Mouse (Mus musculus) liver, embryonic 12.5 days (tissue): ENCODE results near the gene Pgpep1. TPM values are rescaled to one million over a fixed set of nuclear protein-coding genes. Genes with fewer than 3 reads are reported as not detected.

Source experiments
- polyA plus RNA-seq: library from polyadenylated mRNA; unstranded; fragments of >200 nt; fragmentation: Nextera tagmentation; extraction: Ambion mirVana; gene quantifications from 2 replicates; pipeline ENCODE4 v1.2.1, GENCODE M21; 2016

Gene Pgpep1
- polyA plus RNA-seq, 1 experiment from 2014 or later: 24.2 TPM

Other genes starting within 250 kb of the Pgpep1 start
- 6.6 and 6.9 TPM in 2 replicates for gene Crtc1, start 220.8 kb downstream of the Pgpep1 start, polyA plus RNA-seq
- 9.4 and 9.5 TPM in 2 replicates for gene Klhl26, start 183.4 kb downstream of the Pgpep1 start, polyA plus RNA-seq
- 0.18 and 0.37 TPM in 2 replicates for gene Tmem59l, start 173.0 kb downstream of the Pgpep1 start, polyA plus RNA-seq
- gene Crlf1, start 167.2 kb downstream of the Pgpep1 start, polyA plus RNA-seq: 3.9 and 4.0 TPM in 2 replicates
- 85.6 and 86.6 TPM in 2 replicates for gene Rex1bd, start 153.6 kb downstream of the Pgpep1 start, polyA plus RNA-seq
- 841 and 876 TPM in 2 replicates for gene Uba52, start 149.6 kb downstream of the Pgpep1 start, polyA plus RNA-seq
- gene Fkbp8, start 132.7 kb downstream of the Pgpep1 start, polyA plus RNA-seq: 223 and 224 TPM in 2 replicates
- 44.7 and 45.0 TPM in 2 replicates for gene Kxd1, start 132.4 kb downstream of the Pgpep1 start, polyA plus RNA-seq
- gene Ell, start 120.9 kb downstream of the Pgpep1 start, polyA plus RNA-seq: 13.1 TPM in 2 replicates
- 114 and 115 TPM in 2 replicates for gene Isyna1, start 66.0 kb downstream of the Pgpep1 start, polyA plus RNA-seq
- gene Ssbp4, start 51.5 kb downstream of the Pgpep1 start, polyA plus RNA-seq: 96.4 and 98.0 TPM in 2 replicates
- gene Lrrc25, start 44.2 kb downstream of the Pgpep1 start, polyA plus RNA-seq: 4.1 and 4.6 TPM in 2 replicates
- 4.4 and 4.9 TPM in 2 replicates for gene Gdf15, start 27.9 kb downstream of the Pgpep1 start, polyA plus RNA-seq
- gene Lsm4, start 12.9 kb upstream of the Pgpep1 start, polyA plus RNA-seq: 266 and 269 TPM in 2 replicates
- 59.5 and 66.8 TPM in 2 replicates for gene Jund, start 38.6 kb upstream of the Pgpep1 start, polyA plus RNA-seq
- not detected in 2 replicates for gene Iqcn, start 43.1 kb upstream of the Pgpep1 start, polyA plus RNA-seq
- gene Gm3336, start 58.2 kb upstream of the Pgpep1 start, polyA plus RNA-seq: not detected in 2 replicates
- gene Pde4c, start 63.3 kb upstream of the Pgpep1 start, polyA plus RNA-seq: 0.56 and 0.71 TPM in 2 replicates
- 3.3 and 3.9 TPM in 2 replicates for gene Rab3a, start 94.3 kb upstream of the Pgpep1 start, polyA plus RNA-seq
- gene Mpv17l2, start 100.6 kb upstream of the Pgpep1 start, polyA plus RNA-seq: 52.2 and 52.7 TPM in 2 replicates
- gene Pik3r2, start 116.3 kb upstream of the Pgpep1 start, polyA plus RNA-seq: 23.3 and 27.3 TPM in 2 replicates
- gene Mast3, start 144.7 kb upstream of the Pgpep1 start, polyA plus RNA-seq: 9.8 and 10.4 TPM in 2 replicates
- 0.18 and 0.22 TPM in 2 replicates for gene Il12rb1, start 148.1 kb upstream of the Pgpep1 start, polyA plus RNA-seq
- gene Arrdc2, start 179.3 kb upstream of the Pgpep1 start, polyA plus RNA-seq: 16.1 and 17.8 TPM in 2 replicates
- gene Kcnn1, start 202.9 kb upstream of the Pgpep1 start, polyA plus RNA-seq: 0.55 and 0.72 TPM in 2 replicates
- 78.8 and 81.1 TPM in 2 replicates for gene Ccdc124, start 213.5 kb upstream of the Pgpep1 start, polyA plus RNA-seq
- 0.08 and 0.11 TPM in 2 replicates for gene Slc5a5, start 232.4 kb upstream of the Pgpep1 start, polyA plus RNA-seq
- 3,066 and 3,170 TPM in 2 replicates for gene Rpl18a, start 237.0 kb upstream of the Pgpep1 start, polyA plus RNA-seq
- 28.4 and 30.9 TPM in 2 replicates for gene Map1s, start 245.5 kb upstream of the Pgpep1 start, polyA plus RNA-seq